Comparison of ENCODE assay signal across 22 mouse cellular contexts in the genomic region with DNA sequence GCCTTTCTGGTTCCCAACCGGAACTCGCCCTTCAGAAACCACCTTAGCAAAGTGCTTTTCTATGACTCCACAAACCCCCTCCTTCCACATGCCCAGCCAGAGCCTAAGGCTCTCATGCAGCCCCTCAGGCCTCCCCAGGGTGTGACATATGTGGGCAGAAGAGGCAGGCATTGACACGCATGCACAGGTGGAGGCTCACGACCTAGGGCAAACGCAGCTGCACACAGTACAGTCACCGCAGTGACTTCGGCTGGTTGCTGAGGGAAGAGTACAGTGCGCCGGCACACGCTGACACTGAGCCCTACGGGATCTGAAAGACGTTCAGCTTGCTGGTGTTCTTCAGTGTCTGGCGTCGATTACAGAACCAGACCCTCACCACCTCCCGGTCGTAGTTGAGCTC.
"Had no signal": no experiment of that assay in that cellular context is flagged by ENCODE, and none has a peak within 500 bp of the region (broad histone marks: within the 10 kb centered on the region; RNA-seq: fewer than 3 reads in every experiment).

No protein-coding gene starts in this region.

- H3K4me1 ChIP-seq: liver, embryonic 13.5 days; liver, embryonic 15.5 days had no signal

- H3K27ac ChIP-seq: liver, embryonic 13.5 days; liver, embryonic 15.5 days; lung, embryonic 15.5 days; macrophage; midbrain, embryonic 13.5 days; midbrain, embryonic 15.5 days; neural tube, embryonic 13.5 days; neural tube, embryonic 15.5 days had no signal

- H3K4me3 ChIP-seq: liver, embryonic 13.5 days; liver, embryonic 15.5 days; lung, embryonic 15.5 days; midbrain, embryonic 13.5 days; midbrain, embryonic 15.5 days; neural tube, embryonic 13.5 days; neural tube, embryonic 15.5 days had no signal

- H3K36me3 ChIP-seq: liver, embryonic 13.5 days; liver, embryonic 15.5 days; lung, embryonic 15.5 days had no signal

- H3K9ac ChIP-seq: liver, embryonic 13.5 days; liver, embryonic 15.5 days; liver, postnatal 0 days; lung, embryonic 15.5 days; midbrain, embryonic 13.5 days; midbrain, embryonic 15.5 days; neural tube, embryonic 13.5 days; neural tube, embryonic 15.5 days had no signal

- DNase-seq: liver, embryonic 13.5 days; liver, postnatal 0 days; lung, adult 2 months; lung, postnatal 14 days; lung, postnatal 36 days; retina, postnatal 1 day; right cerebral cortex, adult 18-20 months; right cerebral cortex, postnatal 25 days; right cerebral cortex, postnatal 4 days; spleen, adult 18-20 months; thymus, adult 18-20 months; thymus, postnatal 14 days; thymus, postnatal 4 days had no signal

- ATAC-seq: liver, postnatal 0 days; lung, postnatal 0 days; midbrain, embryonic 13.5 days; midbrain, embryonic 15.5 days had no signal

- H3K9me3 ChIP-seq: liver, embryonic 13.5 days; liver, embryonic 15.5 days; lung, embryonic 15.5 days; midbrain, embryonic 13.5 days; midbrain, embryonic 15.5 days; neural tube, embryonic 13.5 days; neural tube, embryonic 15.5 days had no signal

- H3K27me3 ChIP-seq: lung, embryonic 15.5 days; midbrain, embryonic 13.5 days; midbrain, embryonic 15.5 days; neural tube, embryonic 13.5 days; neural tube, embryonic 15.5 days had no signal

- H3K4me2 ChIP-seq: liver, embryonic 13.5 days; liver, embryonic 15.5 days; lung, embryonic 15.5 days; midbrain, embryonic 11.5 days; midbrain, embryonic 13.5 days; midbrain, embryonic 15.5 days; neural tube, embryonic 13.5 days; neural tube, embryonic 15.5 days had no signal
